Comparison of ENCODE assay signal across 22 mouse cellular contexts in the genomic region with DNA sequence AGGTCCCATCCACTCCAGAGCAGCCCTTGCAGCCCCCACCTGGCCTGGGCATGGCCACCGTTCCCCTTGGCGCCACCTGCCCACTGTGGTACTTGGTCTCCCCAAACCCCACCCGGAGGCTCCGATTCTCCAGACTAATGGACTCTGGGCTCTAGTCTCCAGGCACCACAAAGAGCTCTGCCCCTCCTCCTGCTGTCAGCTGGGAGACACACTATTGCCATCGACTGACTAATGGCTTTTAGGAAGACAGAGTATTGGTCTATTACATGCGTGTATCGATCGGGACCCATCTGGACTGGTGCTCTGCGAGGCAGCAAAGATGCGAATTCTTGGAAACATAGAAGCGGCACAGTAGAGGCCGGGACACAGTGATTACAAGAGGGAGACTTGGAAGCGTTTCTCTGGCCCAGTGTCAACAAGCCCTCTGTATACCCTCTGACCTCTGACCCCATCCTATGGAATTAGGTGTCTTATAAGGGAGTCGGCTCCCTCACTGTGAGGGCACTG. TPM values are rescaled to one million over a fixed set of nuclear protein-coding genes. Genes with fewer than 3 reads are reported as not detected.
DNase-seq lines count a peak whose midpoint lies in the region; ATAC-seq and TF ChIP-seq lines count a peak whose summit lies in the region.
"Had no signal": no experiment of that assay in that cellular context is flagged by ENCODE, and none has a peak within 500 bp of the region (broad histone marks: within the 10 kb centered on the region; RNA-seq: fewer than 3 reads in every experiment).

No protein-coding gene starts in this region.

- ATAC-seq in neural tube, embryonic 15.5 days (ENCODE audit: low FRiP score) = no peak
- no peak for ATAC-seq in midbrain, embryonic 14.5 days (ENCODE audit: low FRiP score, low TSS enrichment)
- ATAC-seq in liver, postnatal 0 days = no peak
- no peak for ATAC-seq in erythroblast, adult 5-6 weeks (replicated peaks; ENCODE audit: low FRiP score, poor library complexity, severe bottlenecking)
- ATAC-seq: CD4-positive, CD25-positive, alpha-beta regulatory T cell, adult 4 months had no signal

- no peak overlapping the region for H3K27ac ChIP-seq in neural tube, embryonic 15.5 days (replicated peaks)
- no peak overlapping the region for H3K27ac ChIP-seq in midbrain, embryonic 14.5 days (replicated peaks; ENCODE audit: low read depth, low read length)
- H3K27ac ChIP-seq in liver, postnatal 0 days (ENCODE audit: low read depth) = no peak overlapping the region
- H3K27ac ChIP-seq: embryonic facial prominence, embryonic 12.5 days; heart, adult 2 months had no signal

- WGBS in neural tube, embryonic 15.5 days = 49% methylated on average over 14 of the region's 14 CpGs
- WGBS in midbrain, embryonic 14.5 days = 73% methylated on average over 14 of the region's 14 CpGs
- 74% methylated on average over 14 of the region's 14 CpGs for WGBS in liver, postnatal 0 days (ENCODE audit: insufficient replicate concordance)

- peaks cover 40% of the 10 kb centered on the region for H3K4me1 ChIP-seq in neural tube, embryonic 15.5 days
- H3K4me1 ChIP-seq in midbrain, embryonic 14.5 days (ENCODE audit: control insufficient read depth, insufficient read depth, low read length) = peaks cover 23% of the 10 kb centered on the region; the same call in 1 of the 2 replicates
- peaks cover 3% of the 10 kb centered on the region; the same call in 1 of the 2 replicates for H3K4me1 ChIP-seq in liver, postnatal 0 days (ENCODE audit: insufficient read depth)

- TF ChIP-seq CTCF in liver, postnatal 0 days (IDR thresholded peaks at IDR 0.05; ENCODE audit: low read depth) = no peak

- H3K4me2 ChIP-seq in neural tube, embryonic 15.5 days = no peak overlapping the region
- H3K4me2 ChIP-seq in midbrain, embryonic 14.5 days (ENCODE audit: low read length) = no peak overlapping the region
- H3K4me2 ChIP-seq in liver, postnatal 0 days (ENCODE audit: low read depth, low read length) = no peak overlapping the region
- H3K4me2 ChIP-seq: embryonic facial prominence, embryonic 12.5 days had no signal

- H3K9ac ChIP-seq in neural tube, embryonic 15.5 days (replicated peaks) = no peak overlapping the region
- H3K9ac ChIP-seq in midbrain, embryonic 14.5 days (replicated peaks; ENCODE audit: low read length) = no peak overlapping the region
- no peak overlapping the region for H3K9ac ChIP-seq in liver, postnatal 0 days (replicated peaks)
- H3K9ac ChIP-seq: embryonic facial prominence, embryonic 12.5 days had no signal

- DNase-seq in embryo, embryonic 10 days (ENCODE audit: low spot score) = peak; percentile 61
- DNase-seq in embryo, embryonic 9.5 days (ENCODE audit: extremely low spot score) = no peak
- DNase-seq in neural tube, embryonic 10.5 days (ENCODE audit: extremely low spot score, low spot score) = peak; percentile 40
- DNase-seq in midbrain, embryonic 14.5 days = peak; percentile 36
- DNase-seq in liver, postnatal 0 days = no peak
- no peak for DNase-seq in layer of hippocampus, adult 18-20 months (ENCODE audit: low spot score in 2 of 2)
- DNase-seq: cerebellum, postnatal 14 days; gastrocnemius, postnatal 14 days; heart, adult 2 months; kidney, adult 2 months; kidney, postnatal 25 days; liver; lung, adult 18-20 months; lung, postnatal 36 days; right cerebral cortex, adult 18-20 months; spleen, adult 18-20 months; thymus, postnatal 36 days had no signal

- H3K36me3 ChIP-seq in neural tube, embryonic 15.5 days = no peaks in the 10 kb centered on the region
- no peaks in the 10 kb centered on the region for H3K36me3 ChIP-seq in midbrain, embryonic 14.5 days (ENCODE audit: control insufficient read depth, insufficient read depth, low read length)
- no peaks in the 10 kb centered on the region for H3K36me3 ChIP-seq in liver, postnatal 0 days (replicated peaks; ENCODE audit: insufficient read depth, low read length)
- H3K36me3 ChIP-seq: embryonic facial prominence, embryonic 12.5 days; G1E had no signal

- no peaks in the 10 kb centered on the region for H3K9me3 ChIP-seq in neural tube, embryonic 15.5 days (replicated peaks)
- no peaks in the 10 kb centered on the region for H3K9me3 ChIP-seq in midbrain, embryonic 14.5 days (ENCODE audit: control insufficient read depth, low read length)
- no peaks in the 10 kb centered on the region for H3K9me3 ChIP-seq in liver, postnatal 0 days (ENCODE audit: low read length)
- H3K9me3 ChIP-seq: embryonic facial prominence, embryonic 12.5 days had no signal

- no peak for TF ChIP-seq EP300 in liver, postnatal 0 days (IDR thresholded peaks at IDR 0.05; ENCODE audit: low read depth)

- no peaks in the 10 kb centered on the region for H3K27me3 ChIP-seq in neural tube, embryonic 15.5 days (replicated peaks)
- no peaks in the 10 kb centered on the region for H3K27me3 ChIP-seq in midbrain, embryonic 14.5 days (ENCODE audit: control insufficient read depth, insufficient read depth, low read length)
- 0 out of 2 replicates have a peak, but pooled peaks cover 2% of the 10 kb centered on the region for H3K27me3 ChIP-seq in liver, postnatal 0 days (ENCODE audit: insufficient read depth, low read length)
- H3K27me3 ChIP-seq: embryonic facial prominence, embryonic 12.5 days had no signal

- H3K4me3 ChIP-seq in neural tube, embryonic 15.5 days (replicated peaks) = no peak overlapping the region
- H3K4me3 ChIP-seq in midbrain, embryonic 14.5 days (replicated peaks; ENCODE audit: low read depth, low read length) = no peak overlapping the region
- H3K4me3 ChIP-seq in liver, postnatal 0 days (ENCODE audit: low read depth, low read length) = no peak overlapping the region
- H3K4me3 ChIP-seq: embryonic facial prominence, embryonic 12.5 days; heart, adult 2 months had no signal

RNA-seq across cellular contexts. Expression of gene Shisal1, which starts 49.2 kb away (rescaled TPM):
- polyA plus RNA-seq in neural tube, embryonic 15.5 days (2015; fragmentation: Nextera tagmentation; extraction: Ambion mirVana) = 8.0 and 8.4 TPM in 2 replicates
- polyA plus RNA-seq in midbrain, embryonic 14.5 days (2014; fragmentation: Nextera tagmentation; extraction: Ambion mirVana) = 16.4 and 18.0 TPM in 2 replicates
- 0.05 and 0.11 TPM in 2 replicates for polyA plus RNA-seq in liver, postnatal 0 days (2015; fragmentation: Nextera tagmentation; extraction: Ambion mirVana)
- total RNA-seq in erythroblast, adult 5-6 weeks (2015; ENCODE audit: low replicate concordance) = not detected in 2 replicates
- total RNA-seq in erythroblast, adult 5-6 weeks (2017; ENCODE audit: low replicate concordance) = not detected in 2 replicates
- 10 to 100 TPM; 55.5 to 61.5 TPM for total RNA-seq in layer of hippocampus, adult 18-20 months (2021)
- polyA plus RNA-seq: CD4-positive, CD25-positive, alpha-beta regulatory T cell, adult 4 months; G1E had no signal

Comparison
In these comparisons a context has a peak if more than half of its experiments do, and no peak if none do; other contexts are left out.
1. DNase-seq: peak in embryo, embryonic 10 days (single experiment), neural tube, embryonic 10.5 days (single experiment) and midbrain, embryonic 14.5 days (single experiment); none in embryo, embryonic 9.5 days (single experiment), liver, postnatal 0 days (single experiment) and layer of hippocampus, adult 18-20 months (0 of 2).